Mouse (Mus musculus) heart, postnatal 0 days (tissue): ENCODE results near the gene Smtn.
A peak's percentile ranks its signal among the peaks of the same experiment; 100 is the strongest.

Source experiments
- CTCF ChIP-seq: IDR thresholded peaks from 2 replicates; pipeline ENCODE4 v1.5.1; 2016; ENCODE audit warnings: antibody characterized with exemption, control low read depth, low read depth
- EP300 ChIP-seq: IDR thresholded peaks from 2 replicates; pipeline ENCODE4 v1.6.1; 2016; ENCODE audit warnings: antibody characterized with exemption, low read depth

- TF ChIP-seq CTCF (no peak), EP300 (peak; percentile 23; the same call in 1 of the 2 replicates)
Observed at GRCm38 (mm10) chr11:3534956-3535355, 5.5 kb downstream of the Smtn start.
